Comparison of ENCODE assay signal across 11 mouse cellular contexts in genomic region chr3:51505465-51505864, GRCm38 (mm10). TPM values are rescaled to one million over a fixed set of nuclear protein-coding genes. Genes with fewer than 3 reads are reported as not detected.
DNase-seq lines count a peak whose midpoint lies in the region; ATAC-seq lines count a peak whose summit lies in the region.
"Had no signal": no experiment of that assay in that cellular context is flagged by ENCODE, and none has a peak within 500 bp of the region (broad histone marks: within the 10 kb centered on the region; RNA-seq: fewer than 3 reads in every experiment).

No protein-coding gene starts in this region.

- H3K9ac ChIP-seq in midbrain, embryonic 11.5 days (ENCODE audit: low read length): no peak overlapping the region
- no peak overlapping the region for H3K9ac ChIP-seq in midbrain, embryonic 16.5 days (ENCODE audit: low read depth, low read length)
- H3K9ac ChIP-seq: limb, embryonic 15.5 days had no signal

- peak overlapping the region; percentile 48 for H3K27ac ChIP-seq in midbrain, embryonic 11.5 days (ENCODE audit: low read depth, low read length)
- H3K27ac ChIP-seq in midbrain, embryonic 16.5 days (ENCODE audit: low read length): no peak overlapping the region
- H3K27ac ChIP-seq: limb, embryonic 15.5 days had no signal

- DNase-seq in adrenal gland, postnatal 10 days: peak; percentile 12
- DNase-seq in adrenal gland, postnatal 14 days: no peak
- peak; percentile 87 for DNase-seq in midbrain, embryonic 11.5 days (ENCODE audit: low spot score, missing footprints)
- DNase-seq in kidney, postnatal 36 days: peak; percentile 17 to 35
- peak; percentile 81 for DNase-seq in retina, postnatal 1 day
- no peak for DNase-seq in liver
- DNase-seq in cerebellum, adult 9-11 months: no peak
- DNase-seq: cerebellum, adult 2 months had no signal

- WGBS in midbrain, embryonic 11.5 days: 65% methylated on average over 19 of the region's 19 CpGs
- 62% methylated on average over 19 of the region's 19 CpGs for WGBS in midbrain, embryonic 16.5 days

- no peaks in the 10 kb centered on the region for H3K9me3 ChIP-seq in midbrain, embryonic 11.5 days (ENCODE audit: control insufficient read depth, low read length)
- no peaks in the 10 kb centered on the region for H3K9me3 ChIP-seq in midbrain, embryonic 16.5 days (replicated peaks; ENCODE audit: control insufficient read depth, low read length, poor library complexity, severe bottlenecking)
- H3K9me3 ChIP-seq: limb, embryonic 15.5 days had no signal

- no peak overlapping the region for H3K4me2 ChIP-seq in midbrain, embryonic 11.5 days
- no peak overlapping the region for H3K4me2 ChIP-seq in midbrain, embryonic 16.5 days (ENCODE audit: low read length)
- H3K4me2 ChIP-seq: limb, embryonic 15.5 days had no signal

- no peaks in the 10 kb centered on the region for H3K36me3 ChIP-seq in midbrain, embryonic 11.5 days (ENCODE audit: control insufficient read depth, insufficient read depth, low read length)
- no peaks in the 10 kb centered on the region for H3K36me3 ChIP-seq in midbrain, embryonic 16.5 days (ENCODE audit: control insufficient read depth, insufficient read depth, low read length)
- H3K36me3 ChIP-seq: limb, embryonic 15.5 days had no signal

- H3K27me3 ChIP-seq in midbrain, embryonic 11.5 days (ENCODE audit: control insufficient read depth, insufficient read depth, low read length): no peaks in the 10 kb centered on the region
- H3K27me3 ChIP-seq in midbrain, embryonic 16.5 days (ENCODE audit: control insufficient read depth, insufficient read depth, low read depth, low read length): no peaks in the 10 kb centered on the region
- H3K27me3 ChIP-seq: limb, embryonic 15.5 days had no signal

- no peaks in the 10 kb centered on the region for H3K4me1 ChIP-seq in midbrain, embryonic 11.5 days (ENCODE audit: control insufficient read depth, insufficient read depth, low read length)
- H3K4me1 ChIP-seq in midbrain, embryonic 16.5 days (ENCODE audit: control insufficient read depth, insufficient read depth, low read length): no peaks in the 10 kb centered on the region
- H3K4me1 ChIP-seq: limb, embryonic 15.5 days had no signal

- H3K4me3 ChIP-seq in midbrain, embryonic 11.5 days (ENCODE audit: low read depth, low read length): no peak overlapping the region
- H3K4me3 ChIP-seq in midbrain, embryonic 16.5 days (ENCODE audit: low read depth, low read length): no peak overlapping the region
- H3K4me3 ChIP-seq: limb, embryonic 15.5 days had no signal

- peak; percentile 50; the same call in 1 of the 2 replicates for ATAC-seq in midbrain, embryonic 11.5 days (ENCODE audit: low FRiP score)
- ATAC-seq in midbrain, embryonic 16.5 days: no peak
- ATAC-seq: intestine, postnatal 0 days had no signal

RNA-seq across cellular contexts. Expression of gene Rab33b, which starts 21.7 kb away (rescaled TPM):
- total RNA-seq in adrenal gland, postnatal 10 days (2021): 10 to 100 TPM; 13.8 to 14.6 TPM
- total RNA-seq in adrenal gland, postnatal 14 days (2021): 13.1 TPM in 2 replicates
- 14.5 and 15.0 TPM in 2 replicates for polyA plus RNA-seq in midbrain, embryonic 11.5 days (2014; fragmentation: Nextera tagmentation; extraction: Ambion mirVana)
- polyA plus RNA-seq in midbrain, embryonic 16.5 days (2015; fragmentation: Nextera tagmentation; extraction: Ambion mirVana): 33.6 and 33.7 TPM in 2 replicates

RNA-seq across cellular contexts. Expression of gene Setd7, which starts 55.2 kb away (rescaled TPM):
- total RNA-seq in adrenal gland, postnatal 10 days (2021): 10 to 100 TPM; 30.9 to 32.6 TPM
- 33.5 and 47.5 TPM in 2 replicates for total RNA-seq in adrenal gland, postnatal 14 days (2021)
- 3.4 and 3.8 TPM in 2 replicates for polyA plus RNA-seq in midbrain, embryonic 11.5 days (2014; fragmentation: Nextera tagmentation; extraction: Ambion mirVana)
- polyA plus RNA-seq in midbrain, embryonic 16.5 days (2015; fragmentation: Nextera tagmentation; extraction: Ambion mirVana): 2.6 and 2.7 TPM in 2 replicates

Comparison
In these comparisons a context has a peak if more than half of its experiments do, and no peak if none do; other contexts are left out.
1. DNase-seq: peak in adrenal gland, postnatal 10 days (single experiment), midbrain, embryonic 11.5 days (single experiment), kidney, postnatal 36 days (2 of 2) and retina, postnatal 1 day (single experiment); none in adrenal gland, postnatal 14 days (single experiment), liver (single experiment) and cerebellum, adult 9-11 months (single experiment).